Mouse (Mus musculus) E14TG2a.4 (cell line): ENCODE measurements around the gene Frmd5.
A peak's percentile ranks its signal among the peaks of the same experiment; 100 is the strongest.

Source experiments
- CTCF ChIP-seq: conservative IDR thresholded peaks from 2 replicates; pipeline ENCODE4 v1.5.1; 2014; ENCODE audit warnings: low read length
- NANOG ChIP-seq: IDR thresholded peaks from 2 replicates; pipeline ENCODE4 v1.6.1; 2014; ENCODE audit warnings: borderline replicate concordance, low read length, mixed read lengths

DNA sequence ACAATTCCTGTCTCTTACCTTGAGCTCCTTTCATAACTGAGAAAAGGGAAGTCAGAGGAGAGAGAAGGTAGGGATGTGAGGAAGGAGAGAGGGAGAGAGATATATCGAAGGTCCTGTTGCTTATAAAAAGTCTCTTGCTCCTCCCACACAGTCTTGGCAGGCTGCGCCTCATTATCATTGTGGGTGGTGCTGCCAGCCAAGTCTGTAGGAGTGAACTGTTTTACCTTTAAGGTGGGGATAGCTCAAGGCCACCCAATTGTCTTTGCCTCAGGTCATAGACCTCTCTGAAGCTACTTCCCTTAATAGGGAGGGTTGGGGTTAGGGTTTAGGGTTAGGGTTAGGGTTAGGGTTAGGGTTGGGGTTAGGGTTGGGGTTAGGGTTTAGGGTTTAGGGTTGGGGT lies 284.9 kb downstream of the Frmd5 start:
- TF ChIP-seq CTCF (no peak), NANOG (peak; percentile 38; the same call in 1 of the 2 replicates)
